Mouse (Mus musculus): ENCODE measurements at regions not wholly inside any gene's neighbourhood (a gene's known extent, or its start where the extent isn't known, plus 50 kb on each side); places are given as distances from the start of the nearest gene placed in this dataset.

- TF ChIP-seq CTCF (IDR thresholded peaks at IDR 0.05; ENCODE audit: low read depth, low read length) (no peak), EP300 (IDR thresholded peaks at IDR 0.05; ENCODE audit: insufficient read depth, low read depth, low read length) (no peak), POLR2A (IDR thresholded peaks at IDR 0.05; ENCODE audit: insufficient read depth, low read length) (no peak)
These were observed 56.2 kb upstream of the Ptgfr start for GRCm38 (mm10) chr3:151893421-151894235.

Measured in ES-Bruce4 (cell line).